In genomic region chr2:181863791-181864535, GRCm38 (mm10) we compare ENCODE assay signal across 8 mouse cellular contexts. TPM values are rescaled to one million over a fixed set of nuclear protein-coding genes. Genes with fewer than 3 reads are reported as not detected.
DNase-seq lines count a peak whose midpoint lies in the region; ATAC-seq and TF ChIP-seq lines count a peak whose summit lies in the region.

Gene Polr3k (plus strand): TSS chr2:181864337.

- no peaks in the 10 kb centered on the region for H3K4me1 ChIP-seq in ES-Bruce4 (ENCODE audit: control insufficient read depth, insufficient read depth, low read length)
- peaks cover 32% of the 10 kb centered on the region for H3K4me1 ChIP-seq in forebrain, embryonic 13.5 days
- H3K4me1 ChIP-seq in liver, postnatal 0 days (ENCODE audit: insufficient read depth): peaks cover 15% of the 10 kb centered on the region
- peaks cover 12% of the 10 kb centered on the region for H3K4me1 ChIP-seq in neural tube, embryonic 14.5 days (ENCODE audit: control insufficient read depth, insufficient read depth, low read length)

- ATAC-seq in cerebellum, adult (ENCODE audit: insufficient number of reproducible peaks, low FRiP score, low TSS enrichment): peak; percentile 100
- peak; percentile 100 for ATAC-seq in forebrain, embryonic 13.5 days
- peak; percentile 100 for ATAC-seq in liver, postnatal 0 days
- peak; percentile 100 for ATAC-seq in neural tube, embryonic 14.5 days (ENCODE audit: low read depth)

- peak within 1 kb of the TSS; percentile 37 for H3K9ac ChIP-seq in ES-Bruce4 (ENCODE audit: low read depth, poor library complexity, severe bottlenecking)
- H3K9ac ChIP-seq in forebrain, embryonic 13.5 days: peak within 1 kb of the TSS; percentile 83
- H3K9ac ChIP-seq in liver, postnatal 0 days (replicated peaks): peak within 1 kb of the TSS; percentile 85
- H3K9ac ChIP-seq in neural tube, embryonic 14.5 days (replicated peaks; ENCODE audit: low read depth, low read length): peak within 1 kb of the TSS; percentile 58

- WGBS in forebrain, embryonic 13.5 days: under 1% methylated on average over 35 of the region's 35 CpGs
- WGBS in large intestine, adult 2 months: under 1% methylated on average over 35 of the region's 35 CpGs
- under 1% methylated on average over 35 of the region's 35 CpGs for WGBS in liver, postnatal 0 days (ENCODE audit: insufficient replicate concordance)
- WGBS in neural tube, embryonic 14.5 days: under 1% methylated on average over 35 of the region's 35 CpGs

- H3K4me3 ChIP-seq in ES-Bruce4 (ENCODE audit: low read depth, low read length): peak within 1 kb of the TSS; percentile 87
- peak within 1 kb of the TSS; percentile 60 for H3K4me3 ChIP-seq in forebrain, embryonic 13.5 days
- peak within 1 kb of the TSS; percentile 86 for H3K4me3 ChIP-seq in liver, postnatal 0 days (ENCODE audit: low read depth, low read length)
- peak within 1 kb of the TSS; percentile 61 for H3K4me3 ChIP-seq in neural tube, embryonic 14.5 days (ENCODE audit: low read depth, low read length)

- DNase-seq in heart, postnatal 10 days: peak; percentile 94
- peak; percentile 98 for DNase-seq in large intestine, adult 2 months (ENCODE audit: low read depth, low spot score)
- DNase-seq in liver, postnatal 0 days: peak; percentile 93
- peak; percentile 86 for DNase-seq in testis, postnatal 10 days (ENCODE audit: low spot score)

- peak; percentile 67 for TF ChIP-seq POLR2A in ES-Bruce4 (IDR thresholded peaks at IDR 0.05; ENCODE audit: insufficient read depth, low read length)

- H3K9me3 ChIP-seq in ES-Bruce4 (replicated peaks; ENCODE audit: control insufficient read depth, insufficient read depth, low read length, poor library complexity, severe bottlenecking): no peaks in the 10 kb centered on the region
- no peaks in the 10 kb centered on the region for H3K9me3 ChIP-seq in forebrain, embryonic 13.5 days (replicated peaks)
- no peaks in the 10 kb centered on the region for H3K9me3 ChIP-seq in liver, postnatal 0 days (ENCODE audit: low read length)
- no peaks in the 10 kb centered on the region for H3K9me3 ChIP-seq in neural tube, embryonic 14.5 days (ENCODE audit: control insufficient read depth, low read length)

- H3K27me3 ChIP-seq in ES-Bruce4 (ENCODE audit: control insufficient read depth, insufficient read depth, low read length, poor library complexity, severe bottlenecking): no peaks in the 10 kb centered on the region
- H3K27me3 ChIP-seq in forebrain, embryonic 13.5 days: no peaks in the 10 kb centered on the region
- H3K27me3 ChIP-seq in liver, postnatal 0 days (ENCODE audit: insufficient read depth, low read length): no peaks in the 10 kb centered on the region
- H3K27me3 ChIP-seq in neural tube, embryonic 14.5 days (ENCODE audit: control insufficient read depth, insufficient read depth, low read length): no peaks in the 10 kb centered on the region

- peaks cover 8% of the 10 kb centered on the region for H3K36me3 ChIP-seq in ES-Bruce4 (ENCODE audit: control insufficient read depth, insufficient read depth, low read length, poor library complexity, severe bottlenecking)
- H3K36me3 ChIP-seq in forebrain, embryonic 13.5 days (ENCODE audit: poor library complexity, severe bottlenecking): peaks cover 12% of the 10 kb centered on the region
- 0 out of 2 replicates have a peak, but pooled peaks cover 7% of the 10 kb centered on the region for H3K36me3 ChIP-seq in liver, postnatal 0 days (replicated peaks; ENCODE audit: insufficient read depth, low read length)
- peaks cover 11% of the 10 kb centered on the region for H3K36me3 ChIP-seq in neural tube, embryonic 14.5 days (ENCODE audit: control insufficient read depth, insufficient read depth, low read length)

- H3K4me2 ChIP-seq in forebrain, embryonic 13.5 days: peak within 1 kb of the TSS; percentile 83
- H3K4me2 ChIP-seq in liver, postnatal 0 days (ENCODE audit: low read depth, low read length): peak within 1 kb of the TSS; percentile 97
- H3K4me2 ChIP-seq in neural tube, embryonic 14.5 days (ENCODE audit: low read depth, low read length): peak within 1 kb of the TSS; percentile 74

- H3K27ac ChIP-seq in ES-Bruce4 (ENCODE audit: insufficient read depth, low read length): no peak within 1 kb of the TSS
- peak within 1 kb of the TSS; percentile 84 for H3K27ac ChIP-seq in forebrain, embryonic 13.5 days
- H3K27ac ChIP-seq in liver, postnatal 0 days (ENCODE audit: low read depth): peak within 1 kb of the TSS; percentile 70
- peak within 1 kb of the TSS; percentile 79 for H3K27ac ChIP-seq in neural tube, embryonic 14.5 days (ENCODE audit: low read depth, low read length)

- intact Hi-C loops in heart, postnatal 10 days (cut with DNase I): loop anchor here (10.0 kb wide), 1 partner anchor 259 kb away; no protein-coding TSS in a partner anchor

- no peak for TF ChIP-seq EP300 in ES-Bruce4 (IDR thresholded peaks at IDR 0.05; ENCODE audit: insufficient read depth, low read depth, low read length)
- TF ChIP-seq EP300 in liver, postnatal 0 days (IDR thresholded peaks at IDR 0.05; ENCODE audit: low read depth): peak; percentile 42; the same call in 1 of the 2 replicates

- no peak for TF ChIP-seq CTCF in ES-Bruce4 (IDR thresholded peaks at IDR 0.05; ENCODE audit: low read depth, low read length)
- TF ChIP-seq CTCF in liver, postnatal 0 days (IDR thresholded peaks at IDR 0.05; ENCODE audit: low read depth): no peak; the same call in 1 of the 2 replicates

RNA-seq across cellular contexts. Expression of gene Polr3k, which starts in this region (rescaled TPM):
- polyA plus RNA-seq in ES-Bruce4 (2011; ENCODE audit: insufficient read depth, insufficient read length, low read depth, missing spikeins): 14.4 and 18.2 TPM in 2 replicates
- 113 and 117 TPM in 2 replicates for polyA plus RNA-seq in forebrain, embryonic 13.5 days (2015; fragmentation: Nextera tagmentation; extraction: Ambion mirVana)
- total RNA-seq in heart, postnatal 10 days (2021): 10 to 100 TPM; 11.4 to 12.8 TPM
- 6.2 and 6.4 TPM in 2 replicates for polyA plus RNA-seq in large intestine, adult 2 months (2012; rRNA removed)
- polyA plus RNA-seq in liver, postnatal 0 days (2015; fragmentation: Nextera tagmentation; extraction: Ambion mirVana): 15.5 and 15.6 TPM in 2 replicates
- 80.2 and 86.0 TPM in 2 replicates for polyA plus RNA-seq in neural tube, embryonic 14.5 days (2014; fragmentation: Nextera tagmentation; extraction: Ambion mirVana)
